Mouse (Mus musculus) limb, embryonic 12.5 days (tissue): ENCODE measurements around the gene Rpl32. TPM values are rescaled to one million over a fixed set of nuclear protein-coding genes. Genes with fewer than 3 reads are reported as not detected.

ENCODE experiments used
- ATAC-seq: fragments of 200-750 bp; cut with Nextera tagmentation; 2 replicates; pipeline ENCODE4 v1.8.0; 2017; ENCODE audit warnings: low read depth, moderate TSS enrichment; ENCODE audit not compliant: insufficient number of reproducible peaks, insufficient read depth, low FRiP score, low TSS enrichment
- H3K27ac ChIP-seq: fragments of 300-500 bp; sonication (generic); 2 replicates; pipeline ENCODE4 v1.5.1; 2016; ENCODE audit warnings: mild to moderate bottlenecking, moderate library complexity
- H3K27me3 ChIP-seq: fragments of 300-500 bp; sonication (generic); 2 replicates; pipeline ENCODE4 v1.6.1; 2016; ENCODE audit warnings: mild to moderate bottlenecking, moderate library complexity
- H3K36me3 ChIP-seq: fragments of 300-500 bp; sonication (generic); 2 replicates; pipeline ENCODE4 v1.6.1; 2016; ENCODE audit warnings: mild to moderate bottlenecking, moderate library complexity
- H3K4me1 ChIP-seq: fragments of 300-500 bp; sonication (generic); replicated peaks from 2 replicates; pipeline ENCODE4 v1.6.1; 2016
- H3K4me2 ChIP-seq: fragments of 300-500 bp; sonication (generic); 2 replicates; pipeline ENCODE4 v1.6.1; 2016; ENCODE audit warnings: mild to moderate bottlenecking, moderate library complexity
- H3K4me3 ChIP-seq: fragments of 300-500 bp; sonication (generic); replicated peaks from 2 replicates; pipeline ENCODE4 v1.5.1; 2016; ENCODE audit warnings: mild to moderate bottlenecking
- H3K9ac ChIP-seq: fragments of 300-500 bp; sonication (generic); replicated peaks from 2 replicates; pipeline ENCODE4 v1.6.1; 2016; ENCODE audit warnings: mild to moderate bottlenecking, moderate library complexity
- H3K9me3 ChIP-seq: fragments of 300-500 bp; sonication (generic); 2 replicates; pipeline ENCODE4 v1.6.1; 2016; ENCODE audit warnings: mild to moderate bottlenecking, moderate library complexity
- WGBS: fragments of 180-500 bp; shearing (Covaris S2); methylation state at CpG from one replicate; pipeline ENCODE4 v1.1.7; 2016; 5-methylcytosine and 5-hydroxymethylcytosine counted together
- microRNA-seq: library from miRNA; unstranded; fragments of <30 nt; microRNA quantifications from one replicate; pipeline ENCODE4, GENCODE M21; 2017
- polyA plus RNA-seq: library from polyadenylated mRNA; unstranded; fragments of >200 nt; fragmentation: Nextera tagmentation; extraction: Ambion mirVana; gene quantifications from 2 replicates; pipeline ENCODE4 v1.2.1, GENCODE M21; 2016

Gene Rpl32
- polyA plus RNA-seq, 1 experiment from 2014 or later = 2,268 TPM

- WGBS = 9% methylated on average over 7 of the region's 7 CpGs
- H3K9ac ChIP-seq = peak overlapping the region; percentile 32; the same call in 1 of the 2 replicates
- no peak overlapping the region for H3K4me3 ChIP-seq
- H3K9me3 ChIP-seq = no peaks in the 10 kb centered on the region
- no peaks in the 10 kb centered on the region for H3K36me3 ChIP-seq
- H3K27me3 ChIP-seq = no peaks in the 10 kb centered on the region
- peak overlapping the region; percentile 94 for H3K27ac ChIP-seq
- peak; percentile 80 for ATAC-seq
- H3K4me2 ChIP-seq = peak overlapping the region; percentile 24
- peaks cover 36% of the 10 kb centered on the region for H3K4me1 ChIP-seq
Measured at GRCm38 (mm10) chr6:115764179-115764578, 44.4 kb downstream of the Rpl32 start.

- Histone ChIP-seq H3K9ac (no peak within 1 kb of the TSS), H3K4me1 (peaks cover 31% of the 10 kb centered on the region), H3K4me2 (peak within 1 kb of the TSS; percentile 30), H3K36me3 (no peaks in the 10 kb centered on the region), H3K27ac (peak within 1 kb of the TSS; percentile 94), H3K9me3 (no peaks in the 10 kb centered on the region), H3K27me3 (no peaks in the 10 kb centered on the region), H3K4me3 (no peak within 1 kb of the TSS)
- 7% methylated on average over 9 of the region's 9 CpGs for WGBS
- no peak for ATAC-seq
Measured at GRCm38 (mm10) chr6:115761995-115762756, 46.4 kb downstream of the Rpl32 start, which contains the start of gene Tmem40. Gene Tmem40 (minus strand): TSS chr6:115762410.

GRCm38 (mm10) chr6:115760982-115761381 lies 47.6 kb downstream of the Rpl32 start:
- ATAC-seq = no peak
- 63% methylated on average over 4 of the region's 4 CpGs for WGBS
- Histone ChIP-seq H3K27me3 (no peaks in the 10 kb centered on the region), H3K27ac (no peak overlapping the region), H3K9ac (no peak overlapping the region), H3K4me3 (no peak overlapping the region), H3K36me3 (no peaks in the 10 kb centered on the region), H3K9me3 (no peaks in the 10 kb centered on the region), H3K4me2 (no peak overlapping the region), H3K4me1 (peaks cover 31% of the 10 kb centered on the region)

- Histone ChIP-seq H3K4me3 (no peak overlapping the region), H3K36me3 (no peaks in the 10 kb centered on the region), H3K4me1 (peaks cover 31% of the 10 kb centered on the region), H3K9me3 (no peaks in the 10 kb centered on the region), H3K4me2 (no peak overlapping the region), H3K27me3 (no peaks in the 10 kb centered on the region), H3K9ac (no peak overlapping the region), H3K27ac (no peak overlapping the region)
- 92% methylated on average over 4 of the region's 4 CpGs for WGBS
- no peak for ATAC-seq
Measured at GRCm38 (mm10) chr6:115760137-115760536, 48.4 kb downstream of the Rpl32 start.

- WGBS = 60% methylated on average over 5 of the region's 5 CpGs
- Histone ChIP-seq H3K36me3 (no peaks in the 10 kb centered on the region), H3K4me1 (peaks cover 29% of the 10 kb centered on the region), H3K4me2 (no peak overlapping the region), H3K4me3 (no peak overlapping the region), H3K27ac (no peak overlapping the region), H3K27me3 (no peaks in the 10 kb centered on the region), H3K9ac (no peak overlapping the region; the same call in 1 of the 2 replicates), H3K9me3 (no peaks in the 10 kb centered on the region)
- ATAC-seq = no peak
Measured at GRCm38 (mm10) chr6:115759461-115759860, 49.1 kb downstream of the Rpl32 start.

- ATAC-seq = no peak
- Histone ChIP-seq H3K9ac (no peak overlapping the region; the same call in 1 of the 2 replicates), H3K4me2 (no peak overlapping the region), H3K9me3 (no peaks in the 10 kb centered on the region), H3K27ac (no peak overlapping the region), H3K27me3 (no peaks in the 10 kb centered on the region), H3K4me3 (no peak overlapping the region), H3K36me3 (no peaks in the 10 kb centered on the region), H3K4me1 (peaks cover 24% of the 10 kb centered on the region)
- WGBS = 57% methylated on average over 9 of the region's 9 CpGs
Measured at GRCm38 (mm10) chr6:115758981-115759435, 49.5 kb downstream of the Rpl32 start.

GRCm38 (mm10) chr6:115755536-115755935 lies 53.0 kb downstream of the Rpl32 start:
- Histone ChIP-seq H3K9me3 (no peaks in the 10 kb centered on the region), H3K4me3 (no peak overlapping the region), H3K27me3 (no peaks in the 10 kb centered on the region), H3K9ac (no peak overlapping the region), H3K4me2 (no peak overlapping the region), H3K27ac (no peak overlapping the region), H3K36me3 (no peaks in the 10 kb centered on the region), H3K4me1 (no peaks in the 10 kb centered on the region; the same call in 1 of the 2 replicates)
- no peak for ATAC-seq
- 78% methylated on average over 7 of the region's 7 CpGs for WGBS

Small RNA genes within 50 kb of the gene (microRNA-seq; reads per million reads assigned to microRNA genes)
- gene Mir7660 = not detected

Other genes starting within 250 kb of the Rpl32 start
- 0.14 TPM in 1 of 2 replicates, not detected in the other for gene Mkrn2os, start 216.2 kb downstream of the Rpl32 start, polyA plus RNA-seq
- 28.4 and 31.0 TPM in 2 replicates for gene Mkrn2, start 206.8 kb downstream of the Rpl32 start, polyA plus RNA-seq
- gene Raf1, start 132.1 kb downstream of the Rpl32 start, polyA plus RNA-seq = 134 and 135 TPM in 2 replicates
- gene Tmem40, start 46.3 kb downstream of the Rpl32 start, polyA plus RNA-seq = 1.7 and 1.9 TPM in 2 replicates
- 66.9 and 71.8 TPM in 2 replicates for gene Cand2, start 34.2 kb downstream of the Rpl32 start, polyA plus RNA-seq
- gene Efcab12, start 29.7 kb upstream of the Rpl32 start, polyA plus RNA-seq = 0.45 and 0.51 TPM in 2 replicates
- gene Mbd4, start 44.6 kb upstream of the Rpl32 start, polyA plus RNA-seq = 32.3 and 33.7 TPM in 2 replicates
- gene Ift122, start 44.7 kb upstream of the Rpl32 start, polyA plus RNA-seq = 32.1 and 34.9 TPM in 2 replicates
- gene Rho, start 123.0 kb upstream of the Rpl32 start, polyA plus RNA-seq = 0.28 and 0.38 TPM in 2 replicates
- not detected in 2 replicates for gene H1foo, start 136.2 kb upstream of the Rpl32 start, polyA plus RNA-seq
- gene Plxnd1, start 186.3 kb upstream of the Rpl32 start, polyA plus RNA-seq = 25.2 and 27.5 TPM in 2 replicates